In the genomic region with DNA sequence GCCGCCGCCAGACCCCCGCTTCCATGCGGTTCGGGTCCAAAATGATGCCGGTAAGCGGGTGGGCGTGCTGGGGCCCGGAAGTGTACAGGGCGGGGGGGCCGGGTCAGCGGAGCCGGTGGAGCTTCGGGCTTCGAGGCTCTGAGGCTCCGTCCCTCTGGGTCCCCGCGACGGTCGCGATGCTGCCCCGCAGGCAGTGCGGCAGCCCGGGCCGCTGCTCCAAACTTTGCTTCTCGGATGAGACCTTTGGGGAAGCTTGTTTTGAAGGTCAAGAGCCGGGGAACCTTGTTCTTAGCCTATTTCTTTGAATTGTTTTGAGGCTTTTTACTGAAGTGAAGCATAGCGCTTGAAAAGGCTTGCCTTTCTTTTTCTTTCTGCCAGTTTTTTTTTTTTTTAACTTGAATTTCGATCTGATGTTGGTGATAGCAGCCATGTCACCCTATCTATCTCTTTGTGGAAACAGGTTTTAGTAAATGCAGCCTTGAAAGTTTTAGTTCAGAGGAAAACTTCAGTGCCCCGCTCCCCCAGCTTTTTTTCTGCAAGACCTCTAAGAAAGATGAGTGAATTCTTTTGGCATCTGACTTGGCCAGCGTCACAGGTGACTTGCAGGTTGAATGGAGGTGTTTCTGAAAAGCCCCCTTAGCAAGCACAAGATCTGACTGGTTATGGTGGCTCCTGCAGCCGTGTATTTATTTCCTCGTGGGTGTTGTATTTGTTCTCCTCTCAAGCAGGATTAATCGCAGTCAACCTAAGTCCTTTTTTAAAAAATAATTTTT, we compare ENCODE assay signal across 8 mouse cellular contexts. TPM values are rescaled to one million over a fixed set of nuclear protein-coding genes. Genes with fewer than 3 reads are reported as not detected.
DNase-seq lines count a peak whose midpoint lies in the region; ATAC-seq and TF ChIP-seq lines count a peak whose summit lies in the region.

No protein-coding gene starts in this region.

- WGBS in forebrain, embryonic 11.5 days = 1% methylated on average over 32 of the region's 34 CpGs
- WGBS in kidney, embryonic 16.5 days = 2% methylated on average over 33 of the region's 34 CpGs
- under 1% methylated on average over 34 of the region's 34 CpGs for WGBS in stomach, postnatal 0 days

- no peaks in the 10 kb centered on the region for H3K36me3 ChIP-seq in forebrain, embryonic 11.5 days (ENCODE audit: control insufficient read depth, insufficient read depth, low read length)
- no peaks in the 10 kb centered on the region for H3K36me3 ChIP-seq in kidney, embryonic 16.5 days (ENCODE audit: insufficient read depth, low read length)
- no peaks in the 10 kb centered on the region for H3K36me3 ChIP-seq in megakaryocyte, embryonic 14.5 days (replicated peaks; ENCODE audit: low read length)
- H3K36me3 ChIP-seq in stomach, postnatal 0 days (ENCODE audit: control insufficient read depth, insufficient read depth, low read length) = no peaks in the 10 kb centered on the region

- peak; percentile 73 for ATAC-seq in forebrain, embryonic 11.5 days (replicated peaks; ENCODE audit: low FRiP score)
- peak; percentile 47; the same call in 1 of the 2 replicates for ATAC-seq in kidney, embryonic 16.5 days (ENCODE audit: low FRiP score, low TSS enrichment)
- peak; percentile 49 for ATAC-seq in stomach, postnatal 0 days (ENCODE audit: low FRiP score, low TSS enrichment)
- ATAC-seq in activated CD4-positive, CD25-positive, alpha-beta regulatory T cell, adult 4 months = no peak

- H3K4me3 ChIP-seq in layer of hippocampus, adult 2 months = peak overlapping the region; percentile 63
- H3K4me3 ChIP-seq in forebrain, embryonic 11.5 days (ENCODE audit: low read depth, low read length) = peak overlapping the region; percentile 82
- peak overlapping the region; percentile 91 for H3K4me3 ChIP-seq in kidney, embryonic 16.5 days (ENCODE audit: low read length)
- peak overlapping the region; percentile 96 for H3K4me3 ChIP-seq in megakaryocyte, embryonic 14.5 days (replicated peaks)
- H3K4me3 ChIP-seq in stomach, postnatal 0 days (ENCODE audit: low read depth, low read length) = peak overlapping the region; percentile 70

- no peak for TF ChIP-seq EP300 in stomach, postnatal 0 days (optimal IDR thresholded peaks at IDR 0.05)

- H3K4me1 ChIP-seq in forebrain, embryonic 11.5 days (replicated peaks; ENCODE audit: control insufficient read depth, insufficient read depth, low read length) = peaks cover 3% of the 10 kb centered on the region; the same call in 1 of the 2 replicates
- H3K4me1 ChIP-seq in kidney, embryonic 16.5 days (ENCODE audit: insufficient read depth, low read length) = peaks cover 27% of the 10 kb centered on the region
- H3K4me1 ChIP-seq in megakaryocyte, embryonic 14.5 days = peaks cover 30% of the 10 kb centered on the region
- H3K4me1 ChIP-seq in stomach, postnatal 0 days (replicated peaks; ENCODE audit: control insufficient read depth, insufficient read depth) = 0 out of 2 replicates have a peak, but pooled peaks cover 6% of the 10 kb centered on the region

- H3K4me2 ChIP-seq in forebrain, embryonic 11.5 days (ENCODE audit: low read depth, low read length, severe bottlenecking) = peak overlapping the region; percentile 77
- peak overlapping the region; percentile 74 for H3K4me2 ChIP-seq in kidney, embryonic 16.5 days (replicated peaks; ENCODE audit: low read depth, low read length)
- H3K4me2 ChIP-seq in stomach, postnatal 0 days (replicated peaks; ENCODE audit: low read depth) = peak overlapping the region; percentile 65

- no peaks in the 10 kb centered on the region for H3K27me3 ChIP-seq in forebrain, embryonic 11.5 days (ENCODE audit: control insufficient read depth, insufficient read depth, low read length)
- no peaks in the 10 kb centered on the region for H3K27me3 ChIP-seq in kidney, embryonic 16.5 days (ENCODE audit: insufficient read depth, low read length)
- H3K27me3 ChIP-seq in megakaryocyte, embryonic 14.5 days (replicated peaks) = peaks cover 2% of the 10 kb centered on the region
- no peaks in the 10 kb centered on the region for H3K27me3 ChIP-seq in stomach, postnatal 0 days (ENCODE audit: control insufficient read depth, insufficient read depth, low read length)

- DNase-seq in layer of hippocampus, adult 2 months (ENCODE audit: low spot score in 2 of 2) = no peak
- no peak for DNase-seq in layer of hippocampus, adult 9-10 months (ENCODE audit: low spot score)
- DNase-seq in adrenal gland, postnatal 36 days = peak; percentile 62 to 71
- DNase-seq in forebrain, embryonic 11.5 days (ENCODE audit: low spot score) = no peak
- DNase-seq in stomach, postnatal 0 days (ENCODE audit: low spot score) = peak; percentile 24

- peak overlapping the region; percentile 91 for H3K27ac ChIP-seq in layer of hippocampus, adult 2 months
- peak overlapping the region; percentile 91 for H3K27ac ChIP-seq in forebrain, embryonic 11.5 days (ENCODE audit: low read depth, low read length)
- H3K27ac ChIP-seq in kidney, embryonic 16.5 days (ENCODE audit: low read length) = peak overlapping the region; percentile 96
- peak overlapping the region; percentile 91 for H3K27ac ChIP-seq in stomach, postnatal 0 days (replicated peaks)

- TF ChIP-seq CTCF in layer of hippocampus, adult 2 months (conservative IDR thresholded peaks at IDR 0.05) = no peak
- no peak for TF ChIP-seq CTCF in stomach, postnatal 0 days (IDR thresholded peaks at IDR 0.05; ENCODE audit: low read depth)

- H3K9ac ChIP-seq in forebrain, embryonic 11.5 days (ENCODE audit: low read length) = peak overlapping the region; percentile 97
- H3K9ac ChIP-seq in kidney, embryonic 16.5 days (replicated peaks; ENCODE audit: low read length) = peak overlapping the region; percentile 97
- H3K9ac ChIP-seq in stomach, postnatal 0 days (ENCODE audit: low read length) = peak overlapping the region; percentile 89

- H3K9me3 ChIP-seq in forebrain, embryonic 11.5 days (ENCODE audit: control insufficient read depth, low read length) = no peaks in the 10 kb centered on the region
- H3K9me3 ChIP-seq in kidney, embryonic 16.5 days (ENCODE audit: low read length) = no peaks in the 10 kb centered on the region
- H3K9me3 ChIP-seq in megakaryocyte, embryonic 14.5 days = no peaks in the 10 kb centered on the region
- no peaks in the 10 kb centered on the region for H3K9me3 ChIP-seq in stomach, postnatal 0 days (ENCODE audit: control insufficient read depth, low read length)

RNA-seq across cellular contexts. Expression of a gene that starts 0.6 kb away (rescaled TPM):
- 10 to 100 TPM; 31.1 to 32.4 TPM for total RNA-seq in layer of hippocampus, adult 2 months (2021)
- total RNA-seq in adrenal gland, postnatal 36 days (2021) = 10 to 100 TPM; 19.9 to 20.2 TPM
- 35.7 and 38.5 TPM in 2 replicates for polyA plus RNA-seq in forebrain, embryonic 11.5 days (2014; fragmentation: Nextera tagmentation; extraction: Ambion mirVana)
- polyA plus RNA-seq in kidney, embryonic 16.5 days (2015; fragmentation: Nextera tagmentation; extraction: Ambion mirVana) = 26.2 and 30.0 TPM in 2 replicates
- polyA plus RNA-seq in megakaryocyte, embryonic 14.5 days (2012; ENCODE audit: insufficient read depth, low replicate concordance) = 1.2 and 1.4 TPM in 2 replicates
- 9.5 and 10.3 TPM in 2 replicates for polyA plus RNA-seq in stomach, postnatal 0 days (2015; fragmentation: Nextera tagmentation; extraction: Ambion mirVana)
- 1 to 10 TPM; 7.7 TPM for polyA plus RNA-seq in activated CD4-positive, CD25-positive, alpha-beta regulatory T cell, adult 4 months (2017; shearing (Covaris generic))

Comparison
In these comparisons a context has a peak if more than half of its experiments do, and no peak if none do; other contexts are left out.
1. DNase-seq: peak in adrenal gland, postnatal 36 days (2 of 2) and stomach, postnatal 0 days (single experiment); none in layer of hippocampus, adult 2 months (0 of 2), layer of hippocampus, adult 9-10 months (single experiment) and forebrain, embryonic 11.5 days (single experiment).
2. Peak in every context shown above with its lines, with median percentiles within 50 percentile points of each other: H3K27ac ChIP-seq, H3K4me3 ChIP-seq, H3K4me2 ChIP-seq and H3K9ac ChIP-seq.